Mouse (Mus musculus): ENCODE data around the gene Vmn1r139.
"Not testable (repeated sequence)": the region's sequence is repeated elsewhere in the genome, so short reads cannot be mapped to it uniquely, and the experiment has no call there.

Gene Vmn1r139

DNA sequence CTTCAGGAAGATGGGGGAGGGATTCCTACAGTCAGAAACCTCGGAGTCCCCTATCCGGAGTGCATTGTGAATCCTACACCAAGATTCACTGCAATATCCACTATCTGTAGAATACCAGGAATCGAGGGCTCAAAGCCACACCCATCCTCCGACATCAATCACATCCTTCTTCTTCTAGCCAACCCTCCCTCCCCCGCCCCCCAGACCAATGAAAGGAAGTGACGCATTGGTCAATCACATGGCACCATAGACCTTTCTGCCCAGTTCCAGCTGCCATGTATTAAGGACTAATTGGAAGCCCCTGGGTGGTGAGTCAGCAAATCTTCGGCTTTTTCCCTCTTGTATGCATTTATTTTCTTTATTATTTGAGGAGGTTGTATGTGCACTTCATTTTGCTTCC lies at the start of gene Vmn1r139:
Gene Vmn1r139, plus strand, starts transcription at position 301 of the 400 bp plus-strand sequence.
- DNase-seq: not testable (repeated sequence)

GRCm38 (mm10) chr7:22028797-22029196 lies 40.1 kb upstream of the Vmn1r139 start, which contains the start of gene Vmn1r138:
Gene Vmn1r138, minus strand, starts transcription at chr7:22028897.
- DNase-seq: not testable (repeated sequence)

- DNase-seq: not testable (repeated sequence)
Measured at GRCm38 (mm10) chr7:22056205-22056604, 12.7 kb upstream of the Vmn1r139 start, which contains the start of gene Gm6176. Gene Gm6176, minus strand, starts transcription at chr7:22056305.

- not testable (repeated sequence) for DNase-seq
Measured at GRCm38 (mm10) chr7:22118145-22118544, 49.3 kb downstream of the Vmn1r139 start, which contains the start of gene Gm16451. Gene Gm16451, minus strand, starts transcription at chr7:22118245.

DNA sequence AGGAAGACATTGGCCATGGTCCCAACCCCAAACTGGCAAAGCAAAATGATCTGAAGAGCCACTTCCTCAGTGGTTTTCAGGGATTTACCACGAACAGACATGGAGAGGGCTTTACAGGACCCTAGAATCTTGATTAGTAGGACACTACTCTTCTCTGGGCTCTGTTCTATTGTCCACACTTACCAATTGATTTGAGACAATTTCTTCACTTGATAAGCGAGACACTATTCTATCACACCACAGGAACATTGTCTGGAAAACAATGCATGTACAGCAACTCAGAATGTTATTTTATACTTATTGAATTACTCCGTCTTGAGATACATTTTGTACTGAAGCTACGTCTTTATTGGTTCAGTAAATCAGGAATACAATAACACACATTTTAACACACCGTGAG lies 65.8 kb downstream of the Vmn1r139 start, which contains the start of gene Gm10666:
Gene Gm10666, minus strand, starts transcription at position 101 of the 400 bp plus-strand sequence.
- DNase-seq: not testable (repeated sequence)
